Mouse (Mus musculus) hindbrain, embryonic 15.5 days (tissue): ENCODE data around the gene Rer1. TPM values are rescaled to one million over a fixed set of nuclear protein-coding genes. Genes with fewer than 3 reads are reported as not detected.

Experiments used
- ATAC-seq: fragments of 200-750 bp; cut with Nextera tagmentation; 2 replicates; pipeline ENCODE4 v1.8.0; 2017; ENCODE audit warnings: low read depth, moderate number of reproducible peaks, moderate TSS enrichment; ENCODE audit not compliant: low FRiP score
- H3K27ac ChIP-seq: fragments of 300-500 bp; sonication (generic); replicated peaks from 2 replicates; pipeline ENCODE4 v1.5.1; 2015; ENCODE audit warnings: mild to moderate bottlenecking, inconsistent platforms
- H3K27me3 ChIP-seq: fragments of 300-500 bp; sonication (generic); 2 replicates; pipeline ENCODE4 v1.6.1; 2015; ENCODE audit warnings: control low read depth, inconsistent platforms
- H3K36me3 ChIP-seq: fragments of 300-500 bp; sonication (generic); 2 replicates; pipeline ENCODE4 v1.6.1; 2015; ENCODE audit warnings: control low read depth, inconsistent platforms
- H3K4me1 ChIP-seq: fragments of 300-500 bp; sonication (generic); replicated peaks from 2 replicates; pipeline ENCODE4 v1.6.1; 2015; ENCODE audit warnings: control low read depth, inconsistent platforms
- H3K4me2 ChIP-seq: fragments of 300-500 bp; sonication (generic); 2 replicates; pipeline ENCODE4 v1.6.1; 2015; ENCODE audit warnings: moderate library complexity, mild to moderate bottlenecking, inconsistent platforms
- H3K4me3 ChIP-seq: fragments of 300-500 bp; sonication (generic); 2 replicates; pipeline ENCODE4 v1.5.1; 2015; ENCODE audit warnings: mild to moderate bottlenecking, inconsistent platforms
- H3K9ac ChIP-seq: fragments of 300-500 bp; sonication (generic); 2 replicates; pipeline ENCODE4 v1.6.1; 2015; ENCODE audit warnings: inconsistent platforms
- H3K9me3 ChIP-seq: fragments of 300-500 bp; sonication (generic); 2 replicates; pipeline ENCODE4 v1.6.1; 2016; ENCODE audit warnings: control low read depth, inconsistent platforms
- whole genome bisulfite sequencing: fragments of 180-500 bp; shearing (Covaris S2); methylation state at CpG from one replicate; pipeline ENCODE4 v1.1.7; 2015; 5-methylcytosine and 5-hydroxymethylcytosine counted together
- polyA plus RNA-seq: library from polyadenylated mRNA; unstranded; fragments of >200 nt; fragmentation: Nextera tagmentation; extraction: Ambion mirVana; gene quantifications from 2 replicates; pipeline ENCODE4 v1.2.1, GENCODE M21; 2015

The Rer1 gene
- polyA plus RNA-seq = 124 and 125 TPM in 2 replicates

GRCm38 (mm10) chr4:155086108-155087024 lies at the start of gene Rer1, which contains the start of gene Morn1:
TSS of gene Rer1 (minus strand) at chr4:155086382.
TSS of gene Morn1 (plus strand) at chr4:155086577.
- no peaks in the 10 kb centered on the region for H3K9me3 ChIP-seq
- H3K27me3 ChIP-seq = no peaks in the 10 kb centered on the region
- peak; percentile 97 for ATAC-seq
- peak within 1 kb of the TSS; percentile 82 for H3K9ac ChIP-seq
- whole genome bisulfite sequencing = under 1% methylated on average over 85 of the region's 85 CpGs
- peak within 1 kb of the TSS; percentile 70 for H3K4me3 ChIP-seq
- H3K4me1 ChIP-seq = peaks cover 36% of the 10 kb centered on the region
- peak within 1 kb of the TSS; percentile 89 for H3K4me2 ChIP-seq
- peaks cover 9% of the 10 kb centered on the region; the same call in 1 of the 2 replicates for H3K36me3 ChIP-seq
- H3K27ac ChIP-seq = peak within 1 kb of the TSS; percentile 91

GRCm38 (mm10) chr4:155134686-155135172 lies 48.5 kb upstream of the Rer1 start:
- Histone ChIP-seq H3K4me1 (peaks cover 33% of the 10 kb centered on the region), H3K36me3 (no peaks in the 10 kb centered on the region), H3K4me3 (no peak overlapping the region), H3K27me3 (no peaks in the 10 kb centered on the region), H3K9ac (no peak overlapping the region), H3K27ac (no peak overlapping the region), H3K4me2 (no peak overlapping the region), H3K9me3 (no peaks in the 10 kb centered on the region)
- ATAC-seq = no peak
- 82% methylated on average over 7 of the region's 7 CpGs for WGBS

- WGBS = 43% methylated on average over 20 of the region's 20 CpGs
- H3K4me3 ChIP-seq = no peak overlapping the region
- no peak for ATAC-seq
- no peaks in the 10 kb centered on the region for H3K9me3 ChIP-seq
- peak overlapping the region; percentile 22; the same call in 1 of the 2 replicates for H3K27ac ChIP-seq
- no peaks in the 10 kb centered on the region for H3K36me3 ChIP-seq
- H3K4me2 ChIP-seq = no peak overlapping the region
- peaks cover 40% of the 10 kb centered on the region for H3K4me1 ChIP-seq
- H3K9ac ChIP-seq = no peak overlapping the region
- no peaks in the 10 kb centered on the region for H3K27me3 ChIP-seq
Observed at GRCm38 (mm10) chr4:155133658-155134417, 47.7 kb upstream of the Rer1 start.

GRCm38 (mm10) chr4:155133188-155133587 lies 47.0 kb upstream of the Rer1 start:
- Histone ChIP-seq H3K36me3 (no peaks in the 10 kb centered on the region), H3K4me2 (no peak overlapping the region), H3K27me3 (no peaks in the 10 kb centered on the region), H3K4me1 (peaks cover 40% of the 10 kb centered on the region), H3K9ac (no peak overlapping the region), H3K4me3 (no peak overlapping the region), H3K27ac (no peak overlapping the region), H3K9me3 (no peaks in the 10 kb centered on the region)
- no peak for ATAC-seq
- WGBS = 32% methylated on average over 3 of the region's 3 CpGs

GRCm38 (mm10) chr4:155130616-155131015 lies 44.4 kb upstream of the Rer1 start:
- WGBS = 77% methylated on average over 7 of the region's 7 CpGs
- H3K4me1 ChIP-seq = peaks cover 50% of the 10 kb centered on the region

GRCm38 (mm10) chr4:155129996-155130395 lies 43.8 kb upstream of the Rer1 start:
- Histone ChIP-seq H3K9ac (no peak overlapping the region), H3K36me3 (no peaks in the 10 kb centered on the region), H3K27ac (peak overlapping the region; percentile 51), H3K4me1 (peaks cover 46% of the 10 kb centered on the region), H3K4me2 (no peak overlapping the region), H3K9me3 (no peaks in the 10 kb centered on the region), H3K27me3 (no peaks in the 10 kb centered on the region), H3K4me3 (no peak overlapping the region)
- 56% methylated on average over 14 of the region's 14 CpGs for WGBS
- peak; percentile 48 for ATAC-seq

More at GRCm38 (mm10) chr4:155130616-155131015, 44.4 kb upstream of the Rer1 start:
- H3K36me3 ChIP-seq = no peaks in the 10 kb centered on the region
- H3K9ac ChIP-seq = no peak overlapping the region
- no peak for ATAC-seq
- H3K9me3 ChIP-seq = no peaks in the 10 kb centered on the region
- H3K4me3 ChIP-seq = no peak overlapping the region
- no peak overlapping the region for H3K4me2 ChIP-seq
- H3K27me3 ChIP-seq = no peaks in the 10 kb centered on the region
- H3K27ac ChIP-seq = peak overlapping the region; percentile 51; the same call in 1 of the 2 replicates

- peak overlapping the region; percentile 41; the same call in 1 of the 2 replicates for H3K27ac ChIP-seq
- peaks cover 45% of the 10 kb centered on the region for H3K4me1 ChIP-seq
- ATAC-seq = no peak
Observed at GRCm38 (mm10) chr4:155129132-155129917, 43.1 kb upstream of the Rer1 start.

GRCm38 (mm10) chr4:155128411-155128810 lies 42.2 kb upstream of the Rer1 start:
- no peak overlapping the region for H3K9ac ChIP-seq
- H3K36me3 ChIP-seq = no peaks in the 10 kb centered on the region
- 95% methylated on average over 15 of the region's 15 CpGs for WGBS

More at GRCm38 (mm10) chr4:155129132-155129917, 43.1 kb upstream of the Rer1 start:
- Histone ChIP-seq H3K27me3 (no peaks in the 10 kb centered on the region), H3K36me3 (no peaks in the 10 kb centered on the region), H3K4me3 (no peak overlapping the region), H3K9me3 (no peaks in the 10 kb centered on the region), H3K9ac (no peak overlapping the region), H3K4me2 (no peak overlapping the region)
- WGBS = 94% methylated on average over 10 of the region's 10 CpGs

GRCm38 (mm10) chr4:155126602-155127372 lies 40.6 kb upstream of the Rer1 start:
- Histone ChIP-seq H3K9ac (no peak overlapping the region), H3K4me3 (no peak overlapping the region), H3K27ac (no peak overlapping the region), H3K4me1 (peaks cover 45% of the 10 kb centered on the region), H3K36me3 (no peaks in the 10 kb centered on the region), H3K9me3 (no peaks in the 10 kb centered on the region), H3K4me2 (no peak overlapping the region), H3K27me3 (no peaks in the 10 kb centered on the region)
- no peak for ATAC-seq
- 53% methylated on average over 7 of the region's 7 CpGs for WGBS

More at GRCm38 (mm10) chr4:155128411-155128810, 42.2 kb upstream of the Rer1 start:
- H3K4me2 ChIP-seq = no peak overlapping the region
- ATAC-seq = no peak
- no peak overlapping the region for H3K4me3 ChIP-seq
- H3K27ac ChIP-seq = no peak overlapping the region
- H3K9me3 ChIP-seq = no peaks in the 10 kb centered on the region
- H3K27me3 ChIP-seq = no peaks in the 10 kb centered on the region
- H3K4me1 ChIP-seq = peaks cover 36% of the 10 kb centered on the region

- WGBS = 90% methylated on average over 5 of the region's 5 CpGs
- Histone ChIP-seq H3K27me3 (no peaks in the 10 kb centered on the region), H3K27ac (no peak overlapping the region), H3K4me1 (peaks cover 49% of the 10 kb centered on the region), H3K4me2 (no peak overlapping the region), H3K4me3 (no peak overlapping the region), H3K9me3 (no peaks in the 10 kb centered on the region), H3K36me3 (no peaks in the 10 kb centered on the region), H3K9ac (no peak overlapping the region)
- no peak for ATAC-seq
Observed at GRCm38 (mm10) chr4:155126194-155126593, 40.0 kb upstream of the Rer1 start.
